Mouse (Mus musculus) MEL (cell line): ENCODE results near the gene 1700013G24Rik. TPM values are rescaled to one million over a fixed set of nuclear protein-coding genes. Genes with fewer than 3 reads are reported as not detected.

Experiments
- DNase-seq: peaks from one replicate; pipeline ENCODE4 v3.0.0; 2011; ENCODE audit warnings: low read depth, low spot score
- H3K27ac ChIP-seq: 2 replicates; pipeline ENCODE4 v1.5.1; 2012; ENCODE audit warnings: low read depth, mild to moderate bottlenecking, control low read depth, low read length, moderate library complexity; ENCODE audit not compliant: control insufficient read depth
- H3K27me3 ChIP-seq, 2 experiments: fragments of 150-350 bp in 1 of 2; sonication (generic) in 1 of 2; 2 replicates each; pipeline ENCODE4 v1.6.1; 2012; ENCODE audit warnings: low read length in 2 of 2, mild to moderate bottlenecking in 2 of 2, improper control_type of control experiment in 1 of 2, moderate library complexity in 1 of 2; ENCODE audit not compliant: insufficient read depth in 2 of 2, control insufficient read depth in 1 of 2
- H3K36me3 ChIP-seq, 2 experiments: 2 replicates each; pipeline ENCODE4 v1.6.1; 2012 to 2014; ENCODE audit warnings: low read length in 2 of 2, improper control_type of control experiment in 1 of 2, inconsistent platforms in 1 of 2, mild to moderate bottlenecking in 1 of 2; ENCODE audit not compliant: insufficient read depth in 2 of 2, control insufficient read depth in 1 of 2
- H3K4me1 ChIP-seq, 2 experiments: fragments of 150-350 bp in 1 of 2; sonication (generic) in 1 of 2; 2 replicates each; pipeline ENCODE4 v1.6.1; 2012; ENCODE audit warnings: low read length in 2 of 2, improper control_type of control experiment in 1 of 2, mild to moderate bottlenecking in 1 of 2; ENCODE audit not compliant: insufficient read depth in 2 of 2, control insufficient read depth in 1 of 2
- H3K4me3 ChIP-seq, 2 experiments: fragments of 150-350 bp in 1 of 2; sonication (generic) in 1 of 2; 2 replicates each; pipeline ENCODE4 v1.5.1; 2012; ENCODE audit warnings: low read depth in 2 of 2, low read length in 2 of 2, mild to moderate bottlenecking in 2 of 2, moderate library complexity in 2 of 2, control low read depth in 1 of 2, improper control_type of control experiment in 1 of 2; ENCODE audit not compliant: control insufficient read depth in 1 of 2, insufficient read depth in 1 of 2
- H3K79me2 ChIP-seq: 2 replicates; pipeline ENCODE4 v1.6.1; 2012; ENCODE audit warnings: mild to moderate bottlenecking, low read length, moderate library complexity; ENCODE audit not compliant: control insufficient read depth, poor library complexity, insufficient read depth
- H3K9ac ChIP-seq: 2 replicates; pipeline ENCODE4 v1.6.1; 2012; ENCODE audit warnings: low read depth, mild to moderate bottlenecking, control low read depth, low read length, moderate library complexity; ENCODE audit not compliant: control insufficient read depth, poor library complexity, severe bottlenecking
- H3K9me3 ChIP-seq: fragments of 150-350 bp; sonication (generic); replicated peaks from 2 replicates; pipeline ENCODE4 v1.6.1; 2012; ENCODE audit warnings: mild to moderate bottlenecking, low read length, improper control_type of control experiment, moderate library complexity; ENCODE audit not compliant: insufficient read depth
- CTCF ChIP-seq, 3 experiments: IDR thresholded peaks in 2 of 3; conservative IDR thresholded peaks in 1 of 3; 2 replicates each; pipeline ENCODE4 v1.5.1; 2011 to 2012; ENCODE audit warnings: low read length in 3 of 3, low read depth in 2 of 3, mild to moderate bottlenecking in 2 of 3, improper control_type of control experiment in 1 of 3, inconsistent platforms in 1 of 3, mixed read lengths in 1 of 3, moderate library complexity in 1 of 3; ENCODE audit not compliant: control insufficient read depth in 1 of 3, insufficient read depth in 1 of 3, poor library complexity in 1 of 3, severe bottlenecking in 1 of 3
- E2F4 ChIP-seq: IDR thresholded peaks from 2 replicates; pipeline ENCODE4 v1.6.1; 2011; ENCODE audit warnings: low read depth, low read length, improper control_type of control experiment, borderline replicate concordance
- ETS1 ChIP-seq: IDR thresholded peaks from 2 replicates; pipeline ENCODE4 v1.6.1; 2012; ENCODE audit warnings: low read depth, mild to moderate bottlenecking, inconsistent platforms, low read length, improper control_type of control experiment, moderate library complexity
- GABPA ChIP-seq: IDR thresholded peaks from 2 replicates; pipeline ENCODE4 v1.6.1; 2012; ENCODE audit warnings: low read depth, mild to moderate bottlenecking, inconsistent platforms, low read length, improper control_type of control experiment, moderate library complexity
- JUND ChIP-seq: IDR thresholded peaks from 2 replicates; pipeline ENCODE4 v1.6.1; 2011; ENCODE audit warnings: low read depth, mild to moderate bottlenecking, improper control_type of control experiment, low read length
- KAT2A ChIP-seq: conservative IDR thresholded peaks from 2 replicates; pipeline ENCODE4 v1.6.1; 2012; ENCODE audit warnings: low read depth, low read length, improper control_type of control experiment, inconsistent platforms
- MAFK ChIP-seq: IDR thresholded peaks from 2 replicates; pipeline ENCODE4 v1.6.1; 2011; ENCODE audit warnings: low read depth, mild to moderate bottlenecking, low read length, improper control_type of control experiment, borderline replicate concordance
- MAX ChIP-seq: IDR thresholded peaks from 2 replicates; pipeline ENCODE4 v1.6.1; 2011; ENCODE audit warnings: low read length, improper control_type of control experiment
- MAZ ChIP-seq: IDR thresholded peaks from 2 replicates; pipeline ENCODE4 v1.6.1; 2012; ENCODE audit warnings: low read depth, mild to moderate bottlenecking, inconsistent platforms, low read length, improper control_type of control experiment
- MEF2A ChIP-seq: IDR thresholded peaks from 2 replicates; pipeline ENCODE4 v1.6.1; 2014; ENCODE audit warnings: low read depth, mild to moderate bottlenecking, inconsistent platforms, low read length, improper control_type of control experiment; ENCODE audit not compliant: poor library complexity, insufficient replicate concordance, severe bottlenecking; ENCODE audit errors: extremely low read depth
- MXI1 ChIP-seq: IDR thresholded peaks from 2 replicates; pipeline ENCODE4 v1.6.1; 2011; ENCODE audit warnings: mild to moderate bottlenecking, low read depth, low read length, improper control_type of control experiment
- MYB ChIP-seq: IDR thresholded peaks from 2 replicates; pipeline ENCODE4 v1.6.1; 2011; ENCODE audit warnings: mild to moderate bottlenecking, low read depth, low read length, improper control_type of control experiment
- MYC ChIP-seq: IDR thresholded peaks from 2 replicates; pipeline ENCODE4 v1.6.1; 2011; ENCODE audit warnings: low read depth, mild to moderate bottlenecking, low read length, improper control_type of control experiment, moderate library complexity
- POLR2AphosphoS5 ChIP-seq: IDR thresholded peaks from 2 replicates; pipeline ENCODE4 v1.6.1; 2012; ENCODE audit warnings: low read depth, borderline replicate concordance, mild to moderate bottlenecking, inconsistent platforms, low read length, moderate library complexity, mixed read lengths
- RAD21 ChIP-seq: IDR thresholded peaks from 2 replicates; pipeline ENCODE4 v1.6.1; 2011; ENCODE audit warnings: mild to moderate bottlenecking, low read depth, low read length, improper control_type of control experiment
- SIN3A ChIP-seq: IDR thresholded peaks from 2 replicates; pipeline ENCODE4 v1.6.1; 2012; ENCODE audit warnings: low read length, improper control_type of control experiment, inconsistent platforms
- SMC3 ChIP-seq: IDR thresholded peaks from 2 replicates; pipeline ENCODE4 v1.6.1; 2011; ENCODE audit warnings: low read depth, low read length, improper control_type of control experiment
- TAL1 ChIP-seq: IDR thresholded peaks from 2 replicates; pipeline ENCODE4 v1.6.1; 2012; ENCODE audit warnings: mild to moderate bottlenecking, inconsistent platforms, low read length, moderate library complexity, mixed read lengths
- TBP ChIP-seq: IDR thresholded peaks from 2 replicates; pipeline ENCODE4 v1.8.0; 2011; ENCODE audit warnings: low read depth, low read length, improper control_type of control experiment
- TCF12 ChIP-seq: IDR thresholded peaks from 2 replicates; pipeline ENCODE4 v1.6.1; 2014; ENCODE audit warnings: low read depth, mild to moderate bottlenecking, inconsistent platforms, low read length, improper control_type of control experiment, moderate library complexity
- USF2 ChIP-seq, 2 experiments: IDR thresholded peaks; 2 replicates each; pipeline ENCODE4 v1.6.1; 2011 to 2012; ENCODE audit warnings: improper control_type of control experiment in 2 of 2, low read length in 2 of 2, borderline replicate concordance in 1 of 2, inconsistent platforms in 1 of 2, low read depth in 1 of 2, mild to moderate bottlenecking in 1 of 2; ENCODE audit not compliant: insufficient read depth in 1 of 2
- ZC3H11A ChIP-seq: IDR thresholded peaks from 2 replicates; pipeline ENCODE4 v1.6.1; 2012; ENCODE audit warnings: low read depth, mild to moderate bottlenecking, inconsistent platforms, low read length, improper control_type of control experiment
- ZKSCAN1 ChIP-seq: IDR thresholded peaks from 2 replicates; pipeline ENCODE4 v1.6.1; 2012; ENCODE audit warnings: low read depth, mild to moderate bottlenecking, inconsistent platforms, low read length, improper control_type of control experiment, moderate library complexity
- ZMIZ1 ChIP-seq: IDR thresholded peaks from 2 replicates; pipeline ENCODE4 v1.6.1; 2012; ENCODE audit warnings: low read depth, mild to moderate bottlenecking, inconsistent platforms, low read length, improper control_type of control experiment, moderate library complexity
- ZNF384 ChIP-seq: IDR thresholded peaks from 2 replicates; pipeline ENCODE4 v1.6.1; 2012; ENCODE audit warnings: low read depth, mild to moderate bottlenecking, inconsistent platforms, low read length, improper control_type of control experiment
- polyA plus RNA-seq, 2 experiments: library from polyadenylated mRNA; stranded (reverse) in 1 of 2; unstranded in 1 of 2; fragments of >175 nt in 1 of 2; fragments of >200 nt in 1 of 2; gene quantifications; 2 replicates each; pipeline versions ENCODE4 v1.2.1 to v1.2.4; 2012; ENCODE audit warnings: low replicate concordance in 2 of 2, low read depth in 1 of 2; ENCODE audit not compliant: insufficient read length in 2 of 2, insufficient read depth in 1 of 2, missing spikeins in 1 of 2
- total RNA-seq: library from RNA; depleted of rRNA; stranded (reverse); fragments of 300-350 nt; gene quantifications from 2 replicates; pipeline ENCODE4 v1.2.3, GENCODE M21; 2012

Gene 1700013G24Rik
- total and polyA plus RNA-seq, 3 experiments: not detected

DNA sequence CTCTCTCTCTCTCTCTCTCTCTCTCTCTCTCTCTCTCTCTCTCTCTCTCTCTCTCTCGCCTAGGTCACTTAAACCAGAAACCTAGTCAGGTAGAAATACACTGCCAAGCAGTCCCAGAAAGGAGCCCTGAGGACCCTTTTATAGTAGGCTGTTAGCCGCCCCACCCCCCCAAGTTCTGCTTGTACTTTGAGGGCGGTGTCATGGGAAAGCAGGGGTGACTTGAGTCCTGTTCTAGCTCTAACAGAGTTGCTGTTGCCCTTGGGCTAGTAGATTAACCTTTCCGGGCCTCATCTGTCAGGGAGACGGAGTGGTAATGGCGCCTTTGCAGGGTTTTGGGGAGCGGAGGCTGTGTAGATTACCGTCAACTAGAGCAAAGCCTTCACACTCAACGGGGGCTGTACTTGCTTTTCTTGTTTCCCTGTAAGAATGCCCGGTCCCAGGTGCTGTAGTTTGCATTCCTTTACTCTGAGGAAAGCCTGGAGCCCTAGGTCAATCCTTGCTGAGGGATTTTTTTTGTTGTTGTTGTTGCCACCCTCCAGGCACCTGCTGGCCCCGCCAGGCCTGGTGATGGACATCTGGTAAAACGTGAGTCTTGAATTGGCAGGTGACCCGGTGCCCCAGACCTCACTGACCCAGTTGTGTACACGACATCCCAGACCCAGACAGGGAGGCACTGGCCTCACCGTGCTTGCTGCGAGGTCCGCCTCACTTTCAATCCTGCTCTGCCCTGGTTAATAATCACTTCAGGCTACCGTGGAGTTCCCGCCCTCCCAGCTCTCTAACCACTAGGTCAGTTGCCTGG is 27.3 kb downstream of the 1700013G24Rik start:
- DNase-seq: no peak
- TF ChIP-seq SIN3A (no peak), JUND (no peak), ZC3H11A (no peak), RAD21 (no peak), USF2 (IDR thresholded peaks at IDR 0.05; ENCODE audit: borderline replicate concordance in 1 of 2, insufficient read depth in 1 of 2, low read depth in 1 of 2, low read length in 2 of 2) (no peak), MYB (no peak), TBP (no peak), MEF2A (no peak), SMC3 (no peak), ZKSCAN1 (no peak), MYC (no peak), TCF12 (no peak), KAT2A (no peak), TAL1 (no peak), MAX (no peak), MXI1 (no peak), CTCF (IDR thresholded peaks at IDR 0.05 in 2 of 3, conservative IDR thresholded peaks at IDR 0.05 in 1 of 3; ENCODE audit: control insufficient read depth in 1 of 3, insufficient read depth in 1 of 3, low read depth in 2 of 3, low read length in 3 of 3, poor library complexity in 1 of 3, severe bottlenecking in 1 of 3) (no peak), ETS1 (no peak)
- H3K27ac ChIP-seq: no peak overlapping the region
- H3K4me3 ChIP-seq: no peak overlapping the region
- no peaks in the 10 kb centered on the region for H3K79me2 ChIP-seq
- no peaks in the 10 kb centered on the region for H3K9me3 ChIP-seq
- H3K9ac ChIP-seq: no peak overlapping the region
- H3K36me3 ChIP-seq: no peaks in the 10 kb centered on the region
- H3K27me3 ChIP-seq: no peaks in the 10 kb centered on the region
- peaks cover 0 to 5% of the 10 kb centered on the region in 2 experiments; a peak in 1 of 4 replicates for H3K4me1 ChIP-seq

GRCm38 (mm10) chr4:137480993-137481340 is 27.9 kb downstream of the 1700013G24Rik start:
- no peak overlapping the region for H3K27ac ChIP-seq

More at GRCm38 (mm10) chr4:137480993-137481340, 27.9 kb downstream of the 1700013G24Rik start:
- no peaks in the 10 kb centered on the region for H3K9me3 ChIP-seq
- H3K4me3 ChIP-seq: no peak overlapping the region
- no peak for DNase-seq
- no peak overlapping the region for H3K9ac ChIP-seq
- no peaks in the 10 kb centered on the region for H3K36me3 ChIP-seq
- peaks cover 0 to 5% of the 10 kb centered on the region in 2 experiments; a peak in 1 of 4 replicates for H3K4me1 ChIP-seq
- no peaks in the 10 kb centered on the region for H3K27me3 ChIP-seq
- no peaks in the 10 kb centered on the region for H3K79me2 ChIP-seq
- TF ChIP-seq SIN3A (no peak), ETS1 (no peak), GABPA (no peak), JUND (no peak), TCF12 (no peak), MXI1 (no peak), MAFK (no peak), MAZ (no peak), SMC3 (no peak), MAX (no peak), E2F4 (no peak), ZMIZ1 (no peak), ZNF384 (no peak), RAD21 (no peak), POLR2AphosphoS5 (no peak), TAL1 (no peak)
